Mouse (Mus musculus) layer of hippocampus, postnatal 10 days (tissue): ENCODE data around the gene Sec22a. TPM values are rescaled to one million over a fixed set of nuclear protein-coding genes. Genes with fewer than 3 reads are reported as not detected.
A peak's percentile ranks its signal among the peaks of the same experiment; 100 is the strongest.

Experiments used
- DNase-seq, 2 experiments: peaks; one replicate each; pipeline ENCODE4 v3.0.0; 2021; ENCODE audit warnings: low spot score in 2 of 2
- total RNA-seq, 2 experiments: library from RNA; stranded (reverse); gene quantifications; 2 replicates each; pipeline ENCODE4 v1.2.3; 2021

Gene Sec22a
- total RNA-seq, 2 experiments from 2014 or later: 16.2 to 21.5 TPM

- DNase-seq: no peak
Measured at GRCm38 (mm10) chr16:35311586-35311985, 52.1 kb downstream of the Sec22a start.

GRCm38 (mm10) chr16:35310551-35311110 lies 53.1 kb downstream of the Sec22a start:
- DNase-seq: peak in 1 of 2 experiments; percentile 5

- peak in 1 of 2 experiments; percentile 5 for DNase-seq
Measured at GRCm38 (mm10) chr16:35309634-35310033, 54.1 kb downstream of the Sec22a start.

- DNase-seq: no peak
Measured at GRCm38 (mm10) chr16:35308486-35309143, 55.1 kb downstream of the Sec22a start.

- DNase-seq: no peak
Measured at GRCm38 (mm10) chr16:35308016-35308415, 55.7 kb downstream of the Sec22a start.

- no peak for DNase-seq
Measured at GRCm38 (mm10) chr16:35307331-35307730, 56.4 kb downstream of the Sec22a start.

- DNase-seq: no peak
Measured at GRCm38 (mm10) chr16:35306631-35307030, 57.1 kb downstream of the Sec22a start.

- no peak for DNase-seq
Measured at GRCm38 (mm10) chr16:35305226-35305625, 58.5 kb downstream of the Sec22a start.

GRCm38 (mm10) chr16:35304416-35304815 lies 59.3 kb downstream of the Sec22a start:
- no peak for DNase-seq

- DNase-seq: no peak
Measured at GRCm38 (mm10) chr16:35303721-35304120, 60.0 kb downstream of the Sec22a start.

GRCm38 (mm10) chr16:35302441-35303280 lies 61.1 kb downstream of the Sec22a start:
- DNase-seq: no peak

- DNase-seq: no peak
Measured at GRCm38 (mm10) chr16:35300156-35300555, 63.6 kb downstream of the Sec22a start.

GRCm38 (mm10) chr16:35297786-35298185 lies 65.9 kb downstream of the Sec22a start:
- no peak for DNase-seq

- no peak for DNase-seq
Measured at GRCm38 (mm10) chr16:35287244-35287643, 76.5 kb downstream of the Sec22a start.

- no peak for DNase-seq
Measured at GRCm38 (mm10) chr16:35285821-35286220, 77.9 kb downstream of the Sec22a start.

- DNase-seq: no peak
Measured at GRCm38 (mm10) chr16:35282456-35282855, 81.3 kb downstream of the Sec22a start.

- no peak for DNase-seq
Measured at GRCm38 (mm10) chr16:35278166-35278565, 85.6 kb downstream of the Sec22a start.

GRCm38 (mm10) chr16:35272417-35272816 lies 91.3 kb downstream of the Sec22a start:
- DNase-seq: no peak

- no peak for DNase-seq
Measured at GRCm38 (mm10) chr16:35271572-35271971, 92.1 kb downstream of the Sec22a start.

- DNase-seq: no peak
Measured at GRCm38 (mm10) chr16:35270945-35271344, 92.8 kb downstream of the Sec22a start.

- DNase-seq: peak; percentile 91
Measured at GRCm38 (mm10) chr16:35270353-35270934, 93.3 kb downstream of the Sec22a start.
